Mouse (Mus musculus) spleen, postnatal 10 days (tissue): ENCODE results near the gene Tsen54.
"Not testable (repeated sequence)": the region's sequence is repeated elsewhere in the genome, so short reads cannot be mapped to it uniquely, and the experiment has no call there.

Experiments
- DNase-seq, 2 experiments: peaks; one replicate each; pipeline ENCODE4 v3.0.0; 2021 to 2022; ENCODE audit warnings: low spot score in 2 of 2

The Tsen54 gene

GRCm38 (mm10) chr11:115829036-115829435 is 14.5 kb downstream of the Tsen54 start:
- no peak for DNase-seq

GRCm38 (mm10) chr11:115830550-115831325 is 16.2 kb downstream of the Tsen54 start:
- DNase-seq: no peak

- DNase-seq: no peak
These were observed 17.0 kb downstream of the Tsen54 start for GRCm38 (mm10) chr11:115831518-115831917.

GRCm38 (mm10) chr11:115832064-115832463 is 17.5 kb downstream of the Tsen54 start:
- DNase-seq: no peak

GRCm38 (mm10) chr11:115832523-115832922 is 18.0 kb downstream of the Tsen54 start:
- DNase-seq: no peak

GRCm38 (mm10) chr11:115833021-115833513 is 18.5 kb downstream of the Tsen54 start:
- DNase-seq: no peak

GRCm38 (mm10) chr11:115834033-115834432 is 19.5 kb downstream of the Tsen54 start:
- no peak for DNase-seq

GRCm38 (mm10) chr11:115836656-115837395 is 22.3 kb downstream of the Tsen54 start:
- DNase-seq: no peak

- no peak for DNase-seq
These were observed 23.3 kb downstream of the Tsen54 start for GRCm38 (mm10) chr11:115837606-115838345.

GRCm38 (mm10) chr11:115838895-115839311 is 24.4 kb downstream of the Tsen54 start:
- DNase-seq: no peak

GRCm38 (mm10) chr11:115839732-115840131 is 25.2 kb downstream of the Tsen54 start:
- no peak for DNase-seq

- DNase-seq: no peak
These were observed 26.5 kb downstream of the Tsen54 start for GRCm38 (mm10) chr11:115841044-115841443.

GRCm38 (mm10) chr11:115841961-115842550 is 27.5 kb downstream of the Tsen54 start:
- peak in 1 of 2 experiments; percentile 56 for DNase-seq

- DNase-seq: no peak
These were observed 28.8 kb downstream of the Tsen54 start for GRCm38 (mm10) chr11:115843141-115843890.

- no peak for DNase-seq
These were observed 29.3 kb downstream of the Tsen54 start for GRCm38 (mm10) chr11:115843891-115844239.

- no peak for DNase-seq
These were observed 29.7 kb downstream of the Tsen54 start for GRCm38 (mm10) chr11:115844240-115844639.

GRCm38 (mm10) chr11:115845819-115846218 is 31.3 kb downstream of the Tsen54 start:
- no peak for DNase-seq

- no peak for DNase-seq
These were observed 40.1 kb downstream of the Tsen54 start for GRCm38 (mm10) chr11:115854674-115855073.

GRCm38 (mm10) chr11:115857146-115857545 is 42.6 kb downstream of the Tsen54 start:
- not testable (repeated sequence) for DNase-seq

GRCm38 (mm10) chr11:115857936-115858335 is 43.4 kb downstream of the Tsen54 start:
- no peak for DNase-seq

GRCm38 (mm10) chr11:115858354-115858753 is 43.8 kb downstream of the Tsen54 start, which contains the start of gene Myo15b:
Gene Myo15b, plus strand, starts transcription at chr11:115858406.
- DNase-seq: no peak
